Mouse (Mus musculus) heart, embryonic 13.5 days (tissue): Measurements from ENCODE around the gene Spsb3. TPM values are rescaled to one million over a fixed set of nuclear protein-coding genes. Genes with fewer than 3 reads are reported as not detected.

Experiments used
- ATAC-seq: fragments of 200-750 bp; cut with Nextera tagmentation; 2 replicates; pipeline ENCODE4 v1.8.0; 2017; ENCODE audit warnings: moderate TSS enrichment; ENCODE audit not compliant: insufficient number of reproducible peaks, low FRiP score, low TSS enrichment; ENCODE audit errors: extremely low read depth
- H3K27ac ChIP-seq: fragments of 300-500 bp; sonication (generic); replicated peaks from 2 replicates; pipeline ENCODE4 v1.5.1; 2015; ENCODE audit warnings: moderate library complexity, mild to moderate bottlenecking, inconsistent platforms
- H3K27me3 ChIP-seq: fragments of 300-500 bp; sonication (generic); replicated peaks from 2 replicates; pipeline ENCODE4 v1.6.1; 2015; ENCODE audit warnings: mild to moderate bottlenecking, inconsistent platforms
- H3K36me3 ChIP-seq: fragments of 300-500 bp; sonication (generic); 2 replicates; pipeline ENCODE4 v1.6.1; 2015; ENCODE audit warnings: mild to moderate bottlenecking, inconsistent platforms
- H3K4me1 ChIP-seq: fragments of 300-500 bp; sonication (generic); 2 replicates; pipeline ENCODE4 v1.6.1; 2015; ENCODE audit warnings: inconsistent platforms
- H3K4me2 ChIP-seq: fragments of 300-500 bp; sonication (generic); 2 replicates; pipeline ENCODE4 v1.6.1; 2015; ENCODE audit warnings: inconsistent platforms, mild to moderate bottlenecking, moderate library complexity
- H3K4me3 ChIP-seq: fragments of 300-500 bp; sonication (generic); 2 replicates; pipeline ENCODE4 v1.5.1; 2015; ENCODE audit warnings: moderate library complexity, mild to moderate bottlenecking, inconsistent platforms
- H3K9ac ChIP-seq: fragments of 300-500 bp; sonication (generic); 2 replicates; pipeline ENCODE4 v1.6.1; 2015; ENCODE audit warnings: inconsistent platforms, mild to moderate bottlenecking, moderate library complexity
- H3K9me3 ChIP-seq: fragments of 300-500 bp; sonication (generic); 2 replicates; pipeline ENCODE4 v1.6.1; 2016; ENCODE audit warnings: inconsistent platforms
- WGBS: fragments of 180-500 bp; shearing (Covaris S2); methylation state at CpG from one replicate; pipeline ENCODE4 v1.1.7; 2015; ENCODE audit warnings: mixed read lengths; 5-methylcytosine and 5-hydroxymethylcytosine counted together
- polyA plus RNA-seq: library from polyadenylated mRNA; unstranded; fragments of >200 nt; fragmentation: Nextera tagmentation; extraction: Ambion mirVana; gene quantifications from 2 replicates; pipeline ENCODE4 v1.2.1, GENCODE M21; 2015

The Spsb3 gene
- polyA plus RNA-seq, 1 experiment from 2014 or later: 27.8 TPM

GRCm38 (mm10) chr17:24874989-24875388, 11.5 kb upstream of the Spsb3 start:
- H3K9me3 ChIP-seq: no peaks in the 10 kb centered on the region
- ATAC-seq: no peak
- no peak overlapping the region for H3K9ac ChIP-seq
- no peaks in the 10 kb centered on the region for H3K27me3 ChIP-seq
- H3K36me3 ChIP-seq: no peaks in the 10 kb centered on the region
- WGBS: 59% methylated on average over 8 of the region's 8 CpGs
- no peak overlapping the region for H3K4me2 ChIP-seq
- H3K4me3 ChIP-seq: no peak overlapping the region
- no peaks in the 10 kb centered on the region for H3K4me1 ChIP-seq
- no peak overlapping the region for H3K27ac ChIP-seq

DNA sequence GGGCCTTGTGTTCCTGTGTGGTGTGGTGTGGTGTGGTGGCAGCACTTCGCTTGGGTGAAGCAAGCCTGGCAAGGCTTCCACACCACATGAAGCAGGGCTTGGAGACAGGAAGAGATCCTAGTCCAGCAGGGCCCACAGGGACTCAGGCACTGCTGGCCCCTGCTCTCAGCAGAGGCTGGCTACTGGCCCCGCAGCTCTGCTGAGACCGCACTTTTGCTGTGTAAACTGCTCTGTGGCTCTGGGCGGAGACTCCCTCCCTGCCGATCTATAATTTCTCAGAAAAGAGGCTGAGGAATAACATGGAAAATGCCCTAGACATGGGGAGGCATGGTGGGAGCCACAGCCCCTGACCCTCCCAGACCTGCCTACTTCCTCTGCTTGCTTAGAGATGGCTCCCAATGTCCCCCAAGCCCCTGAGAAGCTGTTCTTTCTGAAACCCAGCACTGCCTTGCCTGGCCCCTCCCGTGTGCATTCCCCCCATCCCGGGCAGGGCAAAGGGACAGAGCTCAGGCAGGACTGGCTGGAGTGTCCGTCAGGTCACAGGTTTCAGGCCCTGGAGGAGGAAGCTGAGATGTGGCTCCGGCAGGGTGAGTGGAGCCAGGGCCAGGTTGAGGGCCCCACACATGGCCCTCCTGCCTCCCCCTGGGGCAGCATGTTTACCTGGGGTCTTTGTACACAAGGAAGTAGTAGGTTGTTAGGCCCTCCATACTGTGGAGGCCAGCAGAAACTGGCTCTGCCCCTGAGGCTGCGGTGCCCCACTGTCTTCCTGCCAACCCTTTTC, 8.9 kb upstream of the Spsb3 start:
- no peak overlapping the region for H3K9ac ChIP-seq

DNA sequence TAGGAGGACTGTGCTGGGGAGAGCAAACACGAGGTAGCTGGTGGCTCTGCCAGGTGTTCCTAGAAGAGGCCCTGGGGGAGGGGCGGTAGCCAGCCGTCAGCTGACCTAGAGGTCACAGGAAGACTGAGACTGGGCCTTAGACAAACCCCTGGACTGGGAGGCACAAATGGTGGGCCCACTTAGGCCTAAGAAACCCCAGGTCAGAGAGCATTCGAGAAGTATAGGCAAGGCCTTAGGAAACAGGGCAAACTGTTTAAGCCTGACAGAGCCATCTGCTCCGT, 8.4 kb upstream of the Spsb3 start:
- H3K9me3 ChIP-seq: no peaks in the 10 kb centered on the region
- 0 out of 2 replicates have a peak, but pooled peaks cover 4% of the 10 kb centered on the region for H3K4me1 ChIP-seq
- peaks cover 9% of the 10 kb centered on the region for H3K36me3 ChIP-seq
- no peak overlapping the region for H3K4me3 ChIP-seq
- no peak for ATAC-seq
- H3K27ac ChIP-seq: no peak overlapping the region
- no peaks in the 10 kb centered on the region for H3K27me3 ChIP-seq
- no peak overlapping the region for H3K9ac ChIP-seq
- H3K4me2 ChIP-seq: no peak overlapping the region
- WGBS: 42% methylated on average over 5 of the region's 5 CpGs

More for the DNA sequence above, 8.9 kb upstream of the Spsb3 start:
- Histone ChIP-seq H3K9me3 (no peaks in the 10 kb centered on the region), H3K27ac (no peak overlapping the region), H3K36me3 (peaks cover 4% of the 10 kb centered on the region), H3K4me2 (no peak overlapping the region), H3K4me3 (no peak overlapping the region), H3K4me1 (0 out of 2 replicates have a peak, but pooled peaks cover 4% of the 10 kb centered on the region), H3K27me3 (no peaks in the 10 kb centered on the region)
- WGBS: 57% methylated on average over 10 of the region's 10 CpGs
- ATAC-seq: no peak

- Histone ChIP-seq H3K9me3 (no peaks in the 10 kb centered on the region), H3K4me2 (no peak overlapping the region), H3K27ac (no peak overlapping the region), H3K9ac (no peak overlapping the region), H3K36me3 (peaks cover 14% of the 10 kb centered on the region), H3K4me3 (no peak overlapping the region), H3K27me3 (no peaks in the 10 kb centered on the region), H3K4me1 (0 out of 2 replicates have a peak, but pooled peaks cover 4% of the 10 kb centered on the region)
- ATAC-seq: no peak
- WGBS: 70% methylated on average over 8 of the region's 8 CpGs
Observed at GRCm38 (mm10) chr17:24878531-24878930, 7.9 kb upstream of the Spsb3 start.

DNA sequence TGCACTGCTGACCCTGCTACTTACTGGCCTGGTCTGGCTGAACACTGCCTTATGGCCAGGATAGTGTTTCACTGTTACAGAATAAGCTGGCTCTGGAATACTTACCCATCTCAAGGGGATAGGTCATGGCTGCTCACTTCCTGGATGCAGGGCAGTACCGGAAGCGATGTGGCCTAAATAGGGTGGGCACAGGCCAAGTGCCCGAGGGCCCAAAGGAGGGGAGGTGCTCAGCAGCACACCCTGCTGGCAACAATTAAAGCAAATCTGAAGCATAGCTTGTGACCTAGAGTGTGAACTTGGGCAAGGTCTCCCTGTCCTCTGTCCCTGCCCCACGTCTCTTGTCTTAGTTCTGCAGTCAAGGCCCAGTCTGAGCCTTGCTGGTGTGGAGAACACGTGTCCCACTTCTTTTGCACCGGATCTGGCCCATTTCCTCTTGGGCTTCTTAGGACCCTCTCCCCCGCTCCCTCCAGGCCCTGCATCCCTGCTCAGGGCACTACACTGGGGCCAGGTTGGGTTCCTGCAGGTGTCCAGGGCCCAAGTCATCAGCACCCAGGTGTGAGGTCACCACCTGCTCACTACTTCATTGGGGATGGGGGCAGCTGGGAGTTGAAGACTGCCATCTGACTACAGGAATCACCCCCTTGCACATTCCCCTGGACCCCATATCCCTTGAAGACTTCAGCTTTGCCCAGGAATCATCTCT, 4.6 kb upstream of the Spsb3 start:
- H3K4me1 ChIP-seq: peaks cover 14% of the 10 kb centered on the region

GRCm38 (mm10) chr17:24884391-24884790, 2.1 kb upstream of the Spsb3 start:
- WGBS: 70% methylated on average over 6 of the region's 6 CpGs
- H3K4me3 ChIP-seq: no peak overlapping the region
- H3K4me2 ChIP-seq: no peak overlapping the region
- no peak overlapping the region for H3K9ac ChIP-seq
- H3K27ac ChIP-seq: no peak overlapping the region
- peaks cover 37% of the 10 kb centered on the region for H3K36me3 ChIP-seq
- H3K27me3 ChIP-seq: no peaks in the 10 kb centered on the region
- no peak for ATAC-seq
- peaks cover 30% of the 10 kb centered on the region for H3K4me1 ChIP-seq
- no peaks in the 10 kb centered on the region for H3K9me3 ChIP-seq

More for the DNA sequence above, 4.6 kb upstream of the Spsb3 start:
- Histone ChIP-seq H3K9ac (no peak overlapping the region), H3K27me3 (no peaks in the 10 kb centered on the region), H3K4me3 (no peak overlapping the region), H3K4me2 (no peak overlapping the region), H3K36me3 (peaks cover 28% of the 10 kb centered on the region), H3K27ac (no peak overlapping the region), H3K9me3 (no peaks in the 10 kb centered on the region)
- no peak for ATAC-seq
- WGBS: 46% methylated on average over 7 of the region's 7 CpGs

GRCm38 (mm10) chr17:24885356-24886133, 898 bp upstream of the Spsb3 start:
- peaks cover 48% of the 10 kb centered on the region for H3K36me3 ChIP-seq
- H3K27me3 ChIP-seq: no peaks in the 10 kb centered on the region
- peaks cover 30% of the 10 kb centered on the region for H3K4me1 ChIP-seq
- peak overlapping the region; percentile 81 for H3K9ac ChIP-seq
- H3K27ac ChIP-seq: no peak overlapping the region
- H3K9me3 ChIP-seq: no peaks in the 10 kb centered on the region
- 23% methylated on average over 22 of the region's 22 CpGs for WGBS
- no peak for ATAC-seq
- peak overlapping the region; percentile 76 for H3K4me3 ChIP-seq
- H3K4me2 ChIP-seq: peak overlapping the region; percentile 98

GRCm38 (mm10) chr17:24886932-24887271, 459 bp downstream of the Spsb3 start:
- Histone ChIP-seq H3K4me2 (peak overlapping the region; percentile 97), H3K4me3 (peak overlapping the region; percentile 76), H3K4me1 (peaks cover 28% of the 10 kb centered on the region), H3K27ac (peak overlapping the region; percentile 77), H3K36me3 (peaks cover 62% of the 10 kb centered on the region), H3K9me3 (no peaks in the 10 kb centered on the region), H3K9ac (peak overlapping the region; percentile 89), H3K27me3 (no peaks in the 10 kb centered on the region)
- under 1% methylated on average over 18 of the region's 18 CpGs for WGBS
- no peak for ATAC-seq

- H3K4me3 ChIP-seq: peak overlapping the region; percentile 76
- H3K36me3 ChIP-seq: peaks cover 64% of the 10 kb centered on the region
- peak overlapping the region; percentile 97 for H3K4me2 ChIP-seq
- H3K4me1 ChIP-seq: peaks cover 26% of the 10 kb centered on the region
- ATAC-seq: no peak
- WGBS: 57% methylated on average over 18 of the region's 18 CpGs
- H3K9me3 ChIP-seq: no peaks in the 10 kb centered on the region
- peak overlapping the region; percentile 77 for H3K27ac ChIP-seq
- no peaks in the 10 kb centered on the region for H3K27me3 ChIP-seq
- H3K9ac ChIP-seq: peak overlapping the region; percentile 89
Observed at GRCm38 (mm10) chr17:24887291-24888080, 1.0 kb downstream of the Spsb3 start.

DNA sequence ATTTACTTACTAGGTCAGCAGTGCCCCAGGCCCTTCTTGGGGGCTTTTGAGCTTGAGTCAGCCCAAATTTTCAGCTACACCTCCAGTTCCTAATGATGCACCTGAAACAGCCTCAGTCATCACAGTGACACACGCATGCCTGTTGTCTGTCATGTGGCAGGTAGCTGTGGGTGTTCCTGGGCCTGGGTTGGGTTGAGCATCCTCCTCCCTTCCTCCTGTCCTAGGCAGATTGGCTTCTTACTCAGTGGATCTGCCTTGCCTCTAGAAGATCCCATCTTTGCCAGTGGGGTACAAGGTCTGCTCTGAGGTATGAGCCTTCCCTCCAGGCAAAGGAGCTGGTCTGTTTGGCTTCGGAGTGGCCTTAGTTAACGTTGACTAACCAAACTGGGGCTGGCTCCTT, 2.4 kb downstream of the Spsb3 start:
- no peak overlapping the region for H3K9ac ChIP-seq
- H3K4me3 ChIP-seq: no peak overlapping the region
- no peak overlapping the region for H3K27ac ChIP-seq
- ATAC-seq: no peak
- peaks cover 64% of the 10 kb centered on the region for H3K36me3 ChIP-seq
- H3K27me3 ChIP-seq: no peaks in the 10 kb centered on the region
- H3K4me2 ChIP-seq: no peak overlapping the region
- H3K9me3 ChIP-seq: no peaks in the 10 kb centered on the region
- peaks cover 31% of the 10 kb centered on the region for H3K4me1 ChIP-seq
- 87% methylated on average over 3 of the region's 3 CpGs for WGBS
